Mouse (Mus musculus) thymus, adult 18-20 months (tissue): ENCODE results near the gene Gm20854.
"Not testable (repeated sequence)": the region's sequence is repeated elsewhere in the genome, so short reads cannot be mapped to it uniquely, and the experiment has no call there.

Experiments used
- DNase-seq, 2 experiments: peaks; one replicate each; pipeline ENCODE4 v3.0.0; 2022; ENCODE audit warnings: mixed read lengths in 2 of 2

Gene Gm20854

DNA sequence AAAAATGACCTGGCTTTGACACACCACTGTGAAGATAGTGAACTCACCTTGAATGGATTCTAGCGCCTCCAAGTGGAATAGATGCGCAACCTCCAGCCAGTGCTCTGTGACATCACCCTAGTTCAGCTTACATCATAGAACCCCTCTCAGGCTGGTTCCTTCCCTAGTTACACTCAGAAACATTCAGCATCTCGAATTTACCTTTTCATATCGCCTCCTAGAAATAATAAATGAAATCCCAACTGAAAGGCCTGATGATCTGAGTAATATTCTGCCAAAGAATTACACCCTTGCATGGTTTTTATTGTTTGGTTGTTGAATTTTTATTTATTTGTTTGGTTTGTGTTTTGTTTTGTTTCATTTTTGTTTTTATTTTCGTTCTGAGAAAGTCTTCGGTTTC, at the start of gene Gm20854:
Gm20854 (minus strand) TSS at position 101 of the 400 bp plus-strand sequence.
- DNase-seq = not testable (repeated sequence)
